8 mouse cellular contexts compared by ENCODE assay signal in the genomic region with DNA sequence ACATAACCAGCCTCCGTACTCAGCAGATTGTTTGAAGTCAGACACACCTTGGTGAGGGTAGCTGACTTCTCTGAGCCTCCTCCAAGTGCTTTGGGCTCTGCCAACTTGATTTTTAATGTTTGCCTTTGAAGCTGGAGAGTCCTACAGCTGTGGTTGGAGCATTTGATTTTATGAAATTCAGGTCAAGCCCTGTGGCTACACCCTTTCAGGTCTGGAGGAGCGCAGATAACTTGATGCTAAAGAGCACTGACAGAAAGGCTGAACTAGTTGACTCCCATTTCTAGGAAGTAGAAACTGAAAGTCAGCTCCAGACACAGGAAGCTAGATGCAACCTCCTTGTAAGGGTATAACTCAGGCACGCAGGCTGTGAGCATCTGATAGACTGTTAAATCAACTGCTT. TPM values are rescaled to one million over a fixed set of nuclear protein-coding genes. Genes with fewer than 3 reads are reported as not detected.
DNase-seq lines count a peak whose midpoint lies in the region; ATAC-seq lines count a peak whose summit lies in the region.

No protein-coding gene starts in this region.

- WGBS in embryonic facial prominence, embryonic 15.5 days: 70% methylated on average over 3 of the region's 3 CpGs
- 69% methylated on average over 3 of the region's 3 CpGs for WGBS in limb, embryonic 15.5 days
- WGBS in midbrain, embryonic 14.5 days: 89% methylated on average over 3 of the region's 3 CpGs

- H3K4me1 ChIP-seq in embryonic facial prominence, embryonic 15.5 days: peaks cover 27% of the 10 kb centered on the region
- H3K4me1 ChIP-seq in limb, embryonic 15.5 days: peaks cover 30% of the 10 kb centered on the region
- peaks cover 29% of the 10 kb centered on the region for H3K4me1 ChIP-seq in midbrain, embryonic 14.5 days (ENCODE audit: control insufficient read depth, insufficient read depth, low read length)

- DNase-seq in retina, postnatal 1 day: peak; percentile 35
- DNase-seq in retina, embryonic 14.5 days (ENCODE audit: low spot score): no peak
- DNase-seq in midbrain, embryonic 14.5 days: no peak
- no peak for DNase-seq in layer of hippocampus, postnatal 10 days (ENCODE audit: low spot score in 2 of 2)
- DNase-seq in adrenal gland, adult 2 months: no peak
- DNase-seq in gastrocnemius, adult 8-10 months (ENCODE audit: low spot score in 2 of 2): no peak

- no peak overlapping the region for H3K27ac ChIP-seq in embryonic facial prominence, embryonic 15.5 days (replicated peaks)
- no peak overlapping the region for H3K27ac ChIP-seq in limb, embryonic 15.5 days
- H3K27ac ChIP-seq in midbrain, embryonic 14.5 days (replicated peaks; ENCODE audit: low read depth, low read length): no peak overlapping the region

- peaks cover 34% of the 10 kb centered on the region for H3K36me3 ChIP-seq in embryonic facial prominence, embryonic 15.5 days
- peaks cover 31% of the 10 kb centered on the region for H3K36me3 ChIP-seq in limb, embryonic 15.5 days
- peaks cover 34% of the 10 kb centered on the region for H3K36me3 ChIP-seq in midbrain, embryonic 14.5 days (ENCODE audit: control insufficient read depth, insufficient read depth, low read length)

- H3K9ac ChIP-seq in embryonic facial prominence, embryonic 15.5 days: no peak overlapping the region
- no peak overlapping the region for H3K9ac ChIP-seq in limb, embryonic 15.5 days
- no peak overlapping the region for H3K9ac ChIP-seq in midbrain, embryonic 14.5 days (replicated peaks; ENCODE audit: low read length)

- no peaks in the 10 kb centered on the region for H3K27me3 ChIP-seq in embryonic facial prominence, embryonic 15.5 days
- H3K27me3 ChIP-seq in limb, embryonic 15.5 days: no peaks in the 10 kb centered on the region
- H3K27me3 ChIP-seq in midbrain, embryonic 14.5 days (ENCODE audit: control insufficient read depth, insufficient read depth, low read length): no peaks in the 10 kb centered on the region

- H3K9me3 ChIP-seq in embryonic facial prominence, embryonic 15.5 days (replicated peaks): no peaks in the 10 kb centered on the region
- no peaks in the 10 kb centered on the region for H3K9me3 ChIP-seq in limb, embryonic 15.5 days
- H3K9me3 ChIP-seq in midbrain, embryonic 14.5 days (ENCODE audit: control insufficient read depth, low read length): no peaks in the 10 kb centered on the region

- H3K4me2 ChIP-seq in embryonic facial prominence, embryonic 15.5 days (replicated peaks): peak overlapping the region; percentile 89; the same call in 1 of the 2 replicates
- H3K4me2 ChIP-seq in limb, embryonic 15.5 days: peak overlapping the region; percentile 93
- peak overlapping the region; percentile 91 for H3K4me2 ChIP-seq in midbrain, embryonic 14.5 days (ENCODE audit: low read length)

- H3K4me3 ChIP-seq in embryonic facial prominence, embryonic 15.5 days (replicated peaks): peak overlapping the region; percentile 98
- H3K4me3 ChIP-seq in limb, embryonic 15.5 days: peak overlapping the region; percentile 99; the same call in 1 of the 2 replicates
- no peak overlapping the region for H3K4me3 ChIP-seq in midbrain, embryonic 14.5 days (replicated peaks; ENCODE audit: low read depth, low read length)

- ATAC-seq in embryonic facial prominence, embryonic 15.5 days (ENCODE audit: insufficient number of reproducible peaks, low FRiP score, low TSS enrichment, low read depth): no peak
- no peak for ATAC-seq in limb, embryonic 15.5 days (ENCODE audit: insufficient number of reproducible peaks, low FRiP score, low TSS enrichment, low read depth)
- ATAC-seq in midbrain, embryonic 14.5 days (ENCODE audit: low FRiP score, low TSS enrichment): no peak

RNA-seq across cellular contexts. Expression of gene Spata2, which starts 12.4 kb away (rescaled TPM):
- polyA plus RNA-seq in embryonic facial prominence, embryonic 15.5 days (2015; fragmentation: Nextera tagmentation; extraction: Ambion mirVana): 14.5 and 16.2 TPM in 2 replicates
- 12.9 and 15.3 TPM in 2 replicates for polyA plus RNA-seq in limb, embryonic 15.5 days (2015; fragmentation: Nextera tagmentation; extraction: Ambion mirVana)
- polyA plus RNA-seq in midbrain, embryonic 14.5 days (2014; fragmentation: Nextera tagmentation; extraction: Ambion mirVana): 27.4 and 29.9 TPM in 2 replicates
- total RNA-seq in layer of hippocampus, postnatal 10 days (2021): 10 to 100 TPM; 64.6 to 65.1 TPM
- 10 to 100 TPM; 33.1 to 35.1 TPM for total RNA-seq in adrenal gland, adult 2 months (2021)
- 29.0 and 30.8 TPM in 2 replicates for polyA plus RNA-seq in adrenal gland, adult 2 months (2012; rRNA removed)
- 10 to 100 TPM; 19.9 to 22.6 (median 20.4) TPM for total RNA-seq in gastrocnemius, adult 8-10 months (2022)

RNA-seq across cellular contexts. Expression of gene Rnf114, which starts 12.7 kb away (rescaled TPM):
- 79.2 and 80.1 TPM in 2 replicates for polyA plus RNA-seq in embryonic facial prominence, embryonic 15.5 days (2015; fragmentation: Nextera tagmentation; extraction: Ambion mirVana)
- 69.9 and 70.3 TPM in 2 replicates for polyA plus RNA-seq in limb, embryonic 15.5 days (2015; fragmentation: Nextera tagmentation; extraction: Ambion mirVana)
- polyA plus RNA-seq in midbrain, embryonic 14.5 days (2014; fragmentation: Nextera tagmentation; extraction: Ambion mirVana): 127 and 146 TPM in 2 replicates
- total RNA-seq in layer of hippocampus, postnatal 10 days (2021): 10 to 100 TPM; 31.1 to 34.1 TPM
- 10 to 100 TPM; 75.2 to 78.4 TPM for total RNA-seq in adrenal gland, adult 2 months (2021)
- polyA plus RNA-seq in adrenal gland, adult 2 months (2012; rRNA removed): 64.2 and 70.8 TPM in 2 replicates
- 10 to 100 TPM; 40.8 to 45.8 (median 43.0) TPM for total RNA-seq in gastrocnemius, adult 8-10 months (2022)

RNA-seq across cellular contexts. Expression of gene Snai1, which starts 32.9 kb away (rescaled TPM):
- polyA plus RNA-seq in embryonic facial prominence, embryonic 15.5 days (2015; fragmentation: Nextera tagmentation; extraction: Ambion mirVana): 82.9 and 104 TPM in 2 replicates
- polyA plus RNA-seq in limb, embryonic 15.5 days (2015; fragmentation: Nextera tagmentation; extraction: Ambion mirVana): 52.6 and 61.2 TPM in 2 replicates
- polyA plus RNA-seq in midbrain, embryonic 14.5 days (2014; fragmentation: Nextera tagmentation; extraction: Ambion mirVana): 0.53 and 4.4 TPM in 2 replicates
- total RNA-seq in layer of hippocampus, postnatal 10 days (2021): 1 to 10 TPM; 1.5 to 1.7 TPM
- 10 to 100 TPM in 1 of 2 experiments, 1 to 10 TPM in 1; 6.7 to 10.1 TPM for total RNA-seq in adrenal gland, adult 2 months (2021)
- 45.2 and 45.3 TPM in 2 replicates for polyA plus RNA-seq in adrenal gland, adult 2 months (2012; rRNA removed)
- total RNA-seq in gastrocnemius, adult 8-10 months (2022): under 1 TPM; 0.24 to 0.94 (median 0.65) TPM
